Mouse (Mus musculus): Measurements from ENCODE around the gene Cped1. TPM values are rescaled to one million over a fixed set of nuclear protein-coding genes. Genes with fewer than 3 reads are reported as not detected.
A peak's percentile ranks its signal among the peaks of the same experiment; 100 is the strongest.

Cped1 gene
- 5.8 and 6.0 TPM in 2 replicates for polyA plus RNA-seq (2015; fragmentation: Nextera tagmentation; extraction: Ambion mirVana)

- Histone ChIP-seq H3K4me1 (0 out of 2 replicates have a peak, but pooled peaks cover 6% of the 10 kb centered on the region), H3K27me3 (replicated peaks) (0 out of 2 replicates have a peak, but pooled peaks cover 6% of the 10 kb centered on the region), H3K9ac (peak within 1 kb of the TSS; percentile 81), H3K4me3 (peak within 1 kb of the TSS; percentile 63), H3K36me3 (no peaks in the 10 kb centered on the region), H3K4me2 (peak within 1 kb of the TSS; percentile 93), H3K27ac (replicated peaks) (peak within 1 kb of the TSS; percentile 56), H3K9me3 (no peaks in the 10 kb centered on the region)
- ATAC-seq (ENCODE audit: extremely low read depth, insufficient number of reproducible peaks, low FRiP score, low TSS enrichment), result no peak
- under 1% methylated on average over 38 of the region's 38 CpGs for WGBS
Observed at GRCm38 (mm10) chr6:21985732-21986540, at the start of gene Cped1. TSS of gene Cped1 (plus strand) at chr6:21985916.

- H3K9ac ChIP-seq, result no peak overlapping the region
- H3K27me3 ChIP-seq (replicated peaks), result no peaks in the 10 kb centered on the region
- no peak for ATAC-seq (ENCODE audit: extremely low read depth, insufficient number of reproducible peaks, low FRiP score, low TSS enrichment)
- H3K9me3 ChIP-seq, result no peaks in the 10 kb centered on the region
- no peak overlapping the region for H3K4me3 ChIP-seq
- no peak overlapping the region for H3K4me2 ChIP-seq
- H3K36me3 ChIP-seq, result no peaks in the 10 kb centered on the region
- no peaks in the 10 kb centered on the region for H3K4me1 ChIP-seq
- no peak overlapping the region for H3K27ac ChIP-seq (replicated peaks)
- WGBS, result 70% methylated on average over 4 of the region's 4 CpGs
Observed at GRCm38 (mm10) chr6:21937981-21938635, 47.6 kb upstream of the Cped1 start.

- ATAC-seq (ENCODE audit: extremely low read depth, insufficient number of reproducible peaks, low FRiP score, low TSS enrichment), result peak; percentile 96
- Histone ChIP-seq H3K27me3 (replicated peaks) (no peaks in the 10 kb centered on the region), H3K4me3 (peak within 1 kb of the TSS; percentile 84), H3K9ac (peak within 1 kb of the TSS; percentile 94), H3K36me3 (peaks cover 28% of the 10 kb centered on the region), H3K4me2 (peak within 1 kb of the TSS; percentile 77), H3K27ac (replicated peaks) (peak within 1 kb of the TSS; percentile 99), H3K4me1 (peaks cover 12% of the 10 kb centered on the region), H3K9me3 (no peaks in the 10 kb centered on the region)
- WGBS, result under 1% methylated on average over 35 of the region's 35 CpGs
Observed at GRCm38 (mm10) chr6:21949226-21949731, 36.4 kb upstream of the Cped1 start, which contains the start of gene Ing3. TSS of gene Ing3 (plus strand) at chr6:21949571.

- peaks cover 12% of the 10 kb centered on the region for H3K4me1 ChIP-seq
- H3K9ac ChIP-seq, result peak overlapping the region; percentile 94
- H3K4me2 ChIP-seq, result peak overlapping the region; percentile 77
- ATAC-seq (ENCODE audit: extremely low read depth, insufficient number of reproducible peaks, low FRiP score, low TSS enrichment), result peak; percentile 95
- peak overlapping the region; percentile 99 for H3K27ac ChIP-seq (replicated peaks)
- H3K36me3 ChIP-seq, result peaks cover 34% of the 10 kb centered on the region
- H3K9me3 ChIP-seq, result no peaks in the 10 kb centered on the region
- H3K27me3 ChIP-seq (replicated peaks), result no peaks in the 10 kb centered on the region
- WGBS, result under 1% methylated on average over 68 of the region's 68 CpGs
- peak overlapping the region; percentile 84 for H3K4me3 ChIP-seq
Observed at GRCm38 (mm10) chr6:21949771-21950448, 35.8 kb upstream of the Cped1 start.

GRCm38 (mm10) chr6:21950676-21951075 lies 35.0 kb upstream of the Cped1 start:
- H3K27ac ChIP-seq (replicated peaks), result no peak overlapping the region; the same call in 1 of the 2 replicates
- no peak for ATAC-seq (ENCODE audit: extremely low read depth, insufficient number of reproducible peaks, low FRiP score, low TSS enrichment)
- H3K27me3 ChIP-seq (replicated peaks), result no peaks in the 10 kb centered on the region
- H3K36me3 ChIP-seq, result peaks cover 42% of the 10 kb centered on the region
- 80% methylated on average over 2 of the region's 2 CpGs for whole genome bisulfite sequencing
- H3K9ac ChIP-seq, result peak overlapping the region; percentile 94
- H3K4me3 ChIP-seq, result peak overlapping the region; percentile 84
- H3K9me3 ChIP-seq, result no peaks in the 10 kb centered on the region
- H3K4me1 ChIP-seq, result peaks cover 12% of the 10 kb centered on the region
- peak overlapping the region; percentile 77 for H3K4me2 ChIP-seq

GRCm38 (mm10) chr6:21955468-21955867 lies 30.2 kb upstream of the Cped1 start:
- Histone ChIP-seq H3K27ac (replicated peaks) (no peak overlapping the region), H3K36me3 (peaks cover 75% of the 10 kb centered on the region), H3K4me2 (no peak overlapping the region), H3K27me3 (replicated peaks) (no peaks in the 10 kb centered on the region), H3K4me3 (no peak overlapping the region), H3K4me1 (peaks cover 6% of the 10 kb centered on the region), H3K9ac (no peak overlapping the region), H3K9me3 (no peaks in the 10 kb centered on the region)
- 74% methylated on average over 4 of the region's 4 CpGs for WGBS
- ATAC-seq (ENCODE audit: extremely low read depth, insufficient number of reproducible peaks, low FRiP score, low TSS enrichment), result no peak

GRCm38 (mm10) chr6:21958922-21959321 lies 26.8 kb upstream of the Cped1 start:
- Histone ChIP-seq H3K9ac (no peak overlapping the region), H3K4me2 (no peak overlapping the region), H3K27me3 (replicated peaks) (no peaks in the 10 kb centered on the region), H3K4me1 (no peaks in the 10 kb centered on the region), H3K9me3 (no peaks in the 10 kb centered on the region), H3K36me3 (peaks cover 60% of the 10 kb centered on the region), H3K4me3 (no peak overlapping the region), H3K27ac (replicated peaks) (no peak overlapping the region)
- 88% methylated on average over 4 of the region's 4 CpGs for WGBS
- ATAC-seq (ENCODE audit: extremely low read depth, insufficient number of reproducible peaks, low FRiP score, low TSS enrichment), result no peak

GRCm38 (mm10) chr6:21959909-21960308 lies 25.8 kb upstream of the Cped1 start:
- H3K36me3 ChIP-seq, result peaks cover 54% of the 10 kb centered on the region
- no peaks in the 10 kb centered on the region for H3K9me3 ChIP-seq
- H3K27me3 ChIP-seq (replicated peaks), result no peaks in the 10 kb centered on the region
- WGBS, result 93% methylated on average over 5 of the region's 5 CpGs
- H3K4me2 ChIP-seq, result no peak overlapping the region
- no peaks in the 10 kb centered on the region for H3K4me1 ChIP-seq
- ATAC-seq (ENCODE audit: extremely low read depth, insufficient number of reproducible peaks, low FRiP score, low TSS enrichment), result no peak
- H3K9ac ChIP-seq, result no peak overlapping the region
- H3K4me3 ChIP-seq, result no peak overlapping the region
- no peak overlapping the region for H3K27ac ChIP-seq (replicated peaks)

- H3K4me2 ChIP-seq, result no peak overlapping the region
- H3K9me3 ChIP-seq, result no peaks in the 10 kb centered on the region
- H3K27ac ChIP-seq (replicated peaks), result no peak overlapping the region
- no peak overlapping the region for H3K4me3 ChIP-seq
- 85% methylated on average over 2 of the region's 2 CpGs for WGBS
- no peaks in the 10 kb centered on the region for H3K4me1 ChIP-seq
- ATAC-seq (ENCODE audit: extremely low read depth, insufficient number of reproducible peaks, low FRiP score, low TSS enrichment), result no peak
- H3K27me3 ChIP-seq (replicated peaks), result no peaks in the 10 kb centered on the region
- no peak overlapping the region for H3K9ac ChIP-seq
- peaks cover 30% of the 10 kb centered on the region for H3K36me3 ChIP-seq
Observed at GRCm38 (mm10) chr6:21977532-21977931, 8.2 kb upstream of the Cped1 start.

GRCm38 (mm10) chr6:21981114-21981513 lies 4.6 kb upstream of the Cped1 start:
- 0 out of 2 replicates have a peak, but pooled peaks cover 6% of the 10 kb centered on the region for H3K4me1 ChIP-seq
- ATAC-seq (ENCODE audit: extremely low read depth, insufficient number of reproducible peaks, low FRiP score, low TSS enrichment), result no peak
- H3K27me3 ChIP-seq (replicated peaks), result no peaks in the 10 kb centered on the region
- no peak overlapping the region for H3K4me2 ChIP-seq
- no peaks in the 10 kb centered on the region for H3K9me3 ChIP-seq
- no peak overlapping the region for H3K9ac ChIP-seq
- WGBS, result 24% methylated on average over 1 of the region's 1 CpGs
- peaks cover 5% of the 10 kb centered on the region; the same call in 1 of the 2 replicates for H3K36me3 ChIP-seq
- H3K27ac ChIP-seq (replicated peaks), result no peak overlapping the region
- H3K4me3 ChIP-seq, result no peak overlapping the region
